Mouse (Mus musculus) cerebellum, adult 2 months (tissue): Measurements from ENCODE around the gene Cog2.

ENCODE experiments used
- CTCF ChIP-seq: fragments of 200-500 bp; IDR thresholded peaks from 2 replicates; pipeline ENCODE4 v1.5.1; 2011; ENCODE audit warnings: low read depth, mild to moderate bottlenecking, control low read depth, low read length, moderate library complexity, borderline replicate concordance; ENCODE audit not compliant: insufficient read depth
- POLR2A ChIP-seq: fragments of 200-500 bp; IDR thresholded peaks from 2 replicates; pipeline ENCODE4 v1.6.1; 2011; ENCODE audit warnings: low read length, control low read depth, borderline replicate concordance; ENCODE audit not compliant: insufficient read depth

- TF ChIP-seq POLR2A (no peak), CTCF (no peak)
These were observed 47.0 kb downstream of the Cog2 start for GRCm38 (mm10) chr8:124567584-124567983.
